Mouse (Mus musculus) spleen, postnatal 4 days (tissue): Measurements from ENCODE around the gene Fpr3.
"Not testable (repeated sequence)": the region's sequence is repeated elsewhere in the genome, so short reads cannot be mapped to it uniquely, and the experiment has no call there.

Experiments used
- DNase-seq, 2 experiments: peaks; one replicate each; pipeline ENCODE4 v3.0.0; 2022; ENCODE audit warnings: low spot score in 2 of 2

Fpr3 gene

GRCm38 (mm10) chr17:17887774-17888248 is at the start of gene Fpr3, which contains the start of gene Fpr2:
Gene Fpr3 (plus strand): TSS chr17:17887852.
Gene Fpr2 (plus strand): TSS chr17:17887824.
- no peak for DNase-seq

DNA sequence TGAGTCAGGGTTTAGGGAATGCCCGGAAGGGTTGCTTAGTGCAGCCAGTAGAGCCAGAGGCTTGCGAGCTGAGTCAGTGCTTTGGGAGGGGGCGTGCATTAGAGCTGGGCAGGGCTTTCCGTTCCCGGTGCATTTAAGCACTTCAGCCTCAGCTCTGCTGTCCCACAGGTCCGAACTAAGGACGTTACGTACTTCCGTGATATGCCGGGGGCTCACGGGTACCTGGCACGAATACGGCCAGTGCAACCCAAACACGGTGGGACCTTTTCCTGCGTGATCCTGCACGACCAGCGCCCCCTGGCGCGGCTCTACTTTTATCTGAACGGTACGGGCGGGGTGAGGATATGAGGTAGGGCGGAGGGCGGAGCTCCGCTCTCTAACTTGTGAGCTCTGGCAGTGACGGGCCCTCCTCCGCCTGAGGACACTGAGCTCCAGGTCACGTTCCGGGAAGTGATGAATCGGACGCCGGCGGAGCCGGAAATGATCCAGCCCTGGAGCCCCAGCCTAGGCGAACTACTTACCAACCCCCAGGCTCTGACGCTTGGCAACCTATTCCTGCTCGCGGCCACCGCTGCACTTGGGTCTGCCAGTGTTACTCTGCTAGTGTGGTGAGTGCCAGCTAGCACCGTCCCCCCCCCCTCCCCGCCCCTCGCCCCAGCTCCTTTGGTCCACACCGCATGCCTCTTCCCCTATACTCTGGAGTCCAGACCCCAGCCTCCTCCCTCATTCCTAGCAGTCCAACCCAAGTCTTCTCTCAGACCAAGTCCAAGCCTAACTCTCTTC is 49.5 kb upstream of the Fpr3 start:
- DNase-seq = peak; percentile 86 to 91

- DNase-seq = no peak
Observed at GRCm38 (mm10) chr17:17839276-17839675, 48.4 kb upstream of the Fpr3 start.

GRCm38 (mm10) chr17:17840796-17841195 is 46.9 kb upstream of the Fpr3 start:
- no peak for DNase-seq

DNA sequence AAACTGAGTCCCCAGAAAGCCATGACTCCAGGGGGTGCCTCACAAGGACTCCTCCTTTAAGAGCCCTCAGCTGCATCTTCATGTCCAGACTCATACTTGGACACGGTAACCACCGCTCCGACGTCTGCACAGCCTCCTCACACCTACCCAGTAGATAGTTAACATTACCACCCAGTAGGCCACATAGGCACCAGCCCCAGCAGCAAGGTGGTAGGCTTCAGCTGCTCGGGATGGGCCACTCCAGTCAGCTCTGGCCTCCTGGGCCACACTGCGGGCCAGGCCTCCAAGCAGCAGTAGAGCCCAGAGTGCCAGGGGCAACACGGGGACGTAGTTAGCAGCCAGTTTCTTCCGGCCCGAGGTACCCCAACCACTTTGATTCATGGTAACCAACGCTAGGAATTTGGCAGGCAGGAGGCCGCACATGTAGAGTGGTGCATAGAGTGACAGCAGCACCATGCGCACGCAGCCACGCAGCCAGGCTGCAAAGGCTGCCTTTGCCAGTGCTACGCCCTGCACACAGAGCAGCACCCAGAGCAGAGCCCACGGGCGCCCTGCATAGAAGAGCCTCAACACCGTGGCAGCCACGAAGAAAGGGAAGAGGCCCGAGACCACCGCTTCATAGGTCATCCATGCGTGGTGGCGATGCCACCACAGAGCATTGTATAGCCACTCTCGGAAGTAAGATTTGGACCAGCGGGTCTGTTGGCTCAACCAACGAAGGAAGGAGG is 44.0 kb upstream of the Fpr3 start:
- DNase-seq = no peak

DNA sequence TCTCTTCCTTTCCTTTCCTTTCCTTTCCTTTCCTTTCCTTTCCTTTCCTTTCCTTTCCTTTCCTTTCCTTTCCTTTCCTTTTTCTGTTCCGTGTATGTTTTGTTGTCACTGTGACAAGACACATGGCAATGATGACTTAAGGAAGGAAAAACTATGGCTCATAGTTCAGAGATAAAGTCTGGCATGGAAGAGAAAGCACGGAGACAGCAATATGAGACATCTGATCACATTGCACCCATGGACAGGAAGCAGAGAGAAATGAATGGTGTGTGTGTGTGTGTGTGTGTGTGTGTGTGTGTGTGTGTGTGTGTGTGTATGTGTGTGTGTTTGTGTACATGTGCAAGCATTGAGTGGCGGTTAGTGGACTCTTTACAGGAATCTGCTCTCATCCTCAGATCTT is 43.0 kb upstream of the Fpr3 start:
- not testable (repeated sequence) for DNase-seq

DNA sequence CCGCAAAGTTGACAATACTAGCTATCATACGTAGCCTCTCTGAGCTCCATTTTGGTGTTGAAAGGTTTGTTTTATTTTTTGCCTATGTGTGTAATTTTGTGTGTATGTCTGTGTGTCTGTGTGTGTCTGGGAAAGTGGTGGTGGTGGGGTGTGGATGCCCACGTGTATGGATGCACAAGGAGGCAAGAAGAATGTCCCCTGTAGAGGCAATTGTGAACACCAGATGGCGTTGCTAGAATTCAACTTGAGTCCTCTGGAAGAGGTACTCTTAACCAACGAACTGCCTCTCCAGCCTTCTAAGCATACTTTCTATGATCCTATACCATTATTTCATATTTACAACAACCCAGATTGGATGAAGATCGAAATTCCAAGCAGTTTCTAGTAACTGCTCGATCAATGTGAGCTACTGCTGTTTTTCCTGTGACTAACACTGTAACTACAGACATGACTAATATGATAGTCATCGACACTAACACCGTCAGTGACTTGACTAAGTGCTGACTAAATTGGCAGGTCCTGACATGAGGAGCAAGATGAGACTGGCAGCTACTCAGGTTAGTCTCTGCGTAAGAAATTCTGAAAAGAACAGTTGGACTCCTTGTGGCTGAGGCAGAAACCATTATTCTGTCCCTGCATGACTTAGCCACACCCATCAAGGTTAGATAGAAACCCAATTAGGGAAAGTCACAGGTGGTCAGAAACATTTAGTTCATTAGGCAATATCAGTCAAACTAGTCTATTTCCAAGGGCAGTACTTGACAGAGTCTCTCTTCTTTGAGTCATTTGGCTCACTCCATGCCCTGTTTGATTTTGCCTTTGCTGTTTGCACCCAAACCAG is 42.2 kb upstream of the Fpr3 start:
- no peak for DNase-seq

DNA sequence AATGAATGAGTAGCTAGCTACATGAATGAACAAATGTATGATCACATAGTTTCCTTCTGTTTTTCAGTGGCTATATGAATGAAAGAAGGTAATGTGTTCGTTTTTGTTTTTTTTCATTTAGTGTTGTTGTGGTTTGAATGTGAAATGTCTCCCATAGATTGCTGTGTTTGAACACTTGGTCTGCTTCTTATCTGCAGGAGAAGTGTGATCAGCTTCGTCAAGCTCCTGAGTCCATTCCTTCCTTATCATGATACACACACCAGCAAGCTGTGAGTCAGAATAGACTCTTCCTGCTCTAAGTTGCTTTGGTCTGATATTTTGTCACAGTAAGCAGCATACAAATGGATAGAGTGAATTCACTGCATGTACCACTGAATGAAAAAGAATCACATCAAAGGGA is 38.7 kb upstream of the Fpr3 start:
- DNase-seq = no peak

- DNase-seq = no peak
Observed at GRCm38 (mm10) chr17:17849906-17850712, 37.5 kb upstream of the Fpr3 start.

- DNase-seq = no peak
Observed at GRCm38 (mm10) chr17:17855064-17855838, 32.4 kb upstream of the Fpr3 start, which contains the start of gene Has1. Gene Has1 (minus strand): TSS chr17:17855205.

DNA sequence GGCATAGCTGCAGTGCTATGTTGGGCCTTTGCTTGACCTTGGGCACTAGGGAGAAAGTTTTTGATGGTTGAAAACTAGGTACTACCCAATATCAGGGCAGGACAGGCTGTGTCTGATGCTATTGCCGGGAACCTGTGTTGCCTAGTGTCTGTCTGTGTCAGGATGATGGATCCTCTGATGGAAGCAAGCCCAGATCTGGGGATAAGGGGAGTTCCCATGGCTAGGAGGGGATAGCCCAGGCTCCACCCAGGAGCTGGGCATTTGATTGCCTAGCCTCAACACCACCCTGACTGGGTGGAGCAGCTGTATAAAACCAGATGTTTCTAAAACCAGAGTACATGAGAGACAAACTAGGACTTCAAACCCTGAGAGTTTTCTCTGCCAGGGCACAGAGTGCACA is 31.0 kb upstream of the Fpr3 start:
- no peak for DNase-seq

DNA sequence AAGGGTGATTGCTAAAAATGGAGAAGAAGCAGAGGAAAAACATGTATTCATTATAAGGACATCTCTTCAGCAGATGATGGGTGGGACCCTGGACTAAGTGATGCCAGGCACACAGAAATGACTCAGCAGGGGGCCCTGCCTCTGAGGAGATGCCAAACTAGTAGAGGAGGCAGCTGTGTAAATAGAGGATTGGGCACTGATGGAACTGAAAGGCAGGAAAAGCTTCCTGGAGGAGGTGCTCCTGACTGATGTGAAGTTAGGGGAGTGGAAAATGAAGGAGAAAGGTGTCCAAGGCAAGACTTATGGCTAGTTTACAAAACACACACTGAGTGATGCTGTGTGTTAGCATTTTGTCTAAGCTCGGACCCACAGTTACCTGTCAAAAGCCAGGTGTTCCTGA is 30.2 kb upstream of the Fpr3 start:
- no peak for DNase-seq

DNA sequence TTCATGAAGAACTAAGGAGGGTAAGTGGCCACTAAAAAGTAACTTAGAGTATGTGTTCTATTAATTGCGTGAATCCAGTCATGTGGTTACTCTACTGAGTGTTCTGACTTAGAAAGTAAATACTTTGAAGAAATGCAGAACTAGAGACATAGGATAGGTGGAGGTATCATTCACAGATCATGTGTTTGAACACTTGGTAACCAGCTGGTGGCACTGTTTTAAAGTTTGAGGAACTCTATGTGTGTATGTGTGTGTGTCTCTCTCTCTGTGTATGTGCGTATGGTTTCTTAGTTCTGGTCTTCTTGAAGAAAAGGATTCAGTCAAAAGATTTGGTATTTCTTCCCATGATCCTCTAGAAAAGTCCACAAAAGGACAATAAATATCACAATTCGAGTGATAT is 27.5 kb upstream of the Fpr3 start:
- DNase-seq = no peak

GRCm38 (mm10) chr17:17862360-17862759 is 25.3 kb upstream of the Fpr3 start:
- no peak for DNase-seq

GRCm38 (mm10) chr17:17865168-17865567 is 22.5 kb upstream of the Fpr3 start:
- peak in 1 of 2 experiments; percentile 44 for DNase-seq

- DNase-seq = peak in 1 of 2 experiments; percentile 47
Observed at GRCm38 (mm10) chr17:17866801-17867469, 20.7 kb upstream of the Fpr3 start.

GRCm38 (mm10) chr17:17870892-17871550 is 16.6 kb upstream of the Fpr3 start:
- no peak for DNase-seq

DNA sequence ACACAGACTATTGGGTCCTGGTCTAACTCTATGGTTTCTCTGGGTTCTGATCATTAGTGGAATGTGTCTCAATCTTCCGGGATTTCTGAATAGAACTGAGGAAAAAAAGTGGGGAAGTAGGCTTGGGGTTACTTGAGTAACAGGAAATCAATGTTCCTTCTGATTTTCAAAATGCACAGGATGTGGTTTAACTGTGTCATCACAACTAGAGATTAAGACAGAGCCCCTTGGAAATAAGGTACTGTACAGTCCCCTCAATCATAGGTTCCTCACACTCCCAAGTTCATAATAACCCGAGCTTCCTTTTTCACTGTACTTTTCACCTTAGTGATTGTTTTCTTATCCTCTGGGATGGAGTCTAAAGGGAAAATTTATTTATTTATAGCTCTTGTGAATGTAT is 16.0 kb upstream of the Fpr3 start:
- no peak for DNase-seq

DNA sequence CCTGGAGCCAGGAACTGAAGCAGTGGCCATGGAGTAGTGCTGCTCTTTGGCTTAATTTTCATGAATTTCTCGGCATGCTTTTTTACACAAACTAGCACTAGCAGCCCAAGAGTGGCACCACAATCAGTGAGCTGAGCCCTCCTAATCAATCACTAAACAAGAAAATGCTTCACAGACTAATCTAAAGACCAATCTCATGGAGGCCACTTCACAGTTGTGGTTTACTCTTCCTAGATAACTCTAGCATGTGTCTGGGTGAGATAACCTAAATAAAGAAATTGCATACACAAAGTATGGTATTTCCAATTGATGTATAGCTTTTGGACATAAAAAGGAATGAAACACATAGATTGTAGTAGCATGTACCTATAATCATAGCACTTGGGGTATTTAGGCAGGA is 8.3 kb upstream of the Fpr3 start:
- no peak for DNase-seq
